Mouse (Mus musculus): ENCODE measurements around the gene Tmem216.

GRCm38 (mm10) chr19:10602787-10603186, 46.7 kb upstream of the Tmem216 start:
- TF ChIP-seq CTCF (IDR thresholded peaks at IDR 0.05; ENCODE audit: low read depth) (peak; percentile 95), EP300 (IDR thresholded peaks at IDR 0.05; ENCODE audit: low read depth) (no peak)

Measured in liver, postnatal 0 days (tissue).